Mouse (Mus musculus) neural tube, embryonic 13.5 days (tissue): Measurements from ENCODE around the gene Grin2a. TPM values are rescaled to one million over a fixed set of nuclear protein-coding genes. Genes with fewer than 3 reads are reported as not detected.
A peak's percentile ranks its signal among the peaks of the same experiment; 100 is the strongest.

Experiments
- ATAC-seq: fragments of 200-750 bp; cut with Nextera tagmentation; 2 replicates; pipeline ENCODE4 v1.8.0; 2017; ENCODE audit warnings: low read depth, mild to moderate bottlenecking, moderate TSS enrichment, moderate library complexity
- H3K27ac ChIP-seq: fragments of 300-500 bp; sonication (generic); replicated peaks from 2 replicates; pipeline ENCODE4 v1.5.1; 2015; ENCODE audit warnings: moderate library complexity, mild to moderate bottlenecking, inconsistent platforms
- H3K27me3 ChIP-seq: fragments of 300-500 bp; sonication (generic); 2 replicates; pipeline ENCODE4 v1.6.1; 2015; ENCODE audit warnings: mild to moderate bottlenecking, inconsistent platforms
- H3K36me3 ChIP-seq: fragments of 300-500 bp; sonication (generic); 2 replicates; pipeline ENCODE4 v1.6.1; 2015; ENCODE audit warnings: mild to moderate bottlenecking, inconsistent platforms
- H3K4me1 ChIP-seq: fragments of 300-500 bp; sonication (generic); replicated peaks from 2 replicates; pipeline ENCODE4 v1.6.1; 2015; ENCODE audit warnings: inconsistent platforms
- H3K4me2 ChIP-seq: fragments of 300-500 bp; sonication (generic); 2 replicates; pipeline ENCODE4 v1.6.1; 2015; ENCODE audit warnings: inconsistent platforms, mild to moderate bottlenecking, moderate library complexity
- H3K4me3 ChIP-seq: fragments of 300-500 bp; sonication (generic); 2 replicates; pipeline ENCODE4 v1.5.1; 2015; ENCODE audit warnings: mild to moderate bottlenecking, inconsistent platforms
- H3K9ac ChIP-seq: fragments of 300-500 bp; sonication (generic); 2 replicates; pipeline ENCODE4 v1.6.1; 2015; ENCODE audit warnings: moderate library complexity, mild to moderate bottlenecking, inconsistent platforms
- H3K9me3 ChIP-seq: fragments of 300-500 bp; sonication (generic); 2 replicates; pipeline ENCODE4 v1.6.1; 2016; ENCODE audit warnings: inconsistent platforms
- WGBS: fragments of 180-500 bp; shearing (Covaris S2); methylation state at CpG from one replicate; pipeline ENCODE4 v1.1.7; 2015; 5-methylcytosine and 5-hydroxymethylcytosine counted together
- polyA plus RNA-seq: library from polyadenylated mRNA; unstranded; fragments of >200 nt; fragmentation: Nextera tagmentation; extraction: Ambion mirVana; gene quantifications from 2 replicates; pipeline ENCODE4 v1.2.1, GENCODE M21; 2015

Gene Grin2a
- 5.0 and 5.2 TPM in 2 replicates for polyA plus RNA-seq

DNA sequence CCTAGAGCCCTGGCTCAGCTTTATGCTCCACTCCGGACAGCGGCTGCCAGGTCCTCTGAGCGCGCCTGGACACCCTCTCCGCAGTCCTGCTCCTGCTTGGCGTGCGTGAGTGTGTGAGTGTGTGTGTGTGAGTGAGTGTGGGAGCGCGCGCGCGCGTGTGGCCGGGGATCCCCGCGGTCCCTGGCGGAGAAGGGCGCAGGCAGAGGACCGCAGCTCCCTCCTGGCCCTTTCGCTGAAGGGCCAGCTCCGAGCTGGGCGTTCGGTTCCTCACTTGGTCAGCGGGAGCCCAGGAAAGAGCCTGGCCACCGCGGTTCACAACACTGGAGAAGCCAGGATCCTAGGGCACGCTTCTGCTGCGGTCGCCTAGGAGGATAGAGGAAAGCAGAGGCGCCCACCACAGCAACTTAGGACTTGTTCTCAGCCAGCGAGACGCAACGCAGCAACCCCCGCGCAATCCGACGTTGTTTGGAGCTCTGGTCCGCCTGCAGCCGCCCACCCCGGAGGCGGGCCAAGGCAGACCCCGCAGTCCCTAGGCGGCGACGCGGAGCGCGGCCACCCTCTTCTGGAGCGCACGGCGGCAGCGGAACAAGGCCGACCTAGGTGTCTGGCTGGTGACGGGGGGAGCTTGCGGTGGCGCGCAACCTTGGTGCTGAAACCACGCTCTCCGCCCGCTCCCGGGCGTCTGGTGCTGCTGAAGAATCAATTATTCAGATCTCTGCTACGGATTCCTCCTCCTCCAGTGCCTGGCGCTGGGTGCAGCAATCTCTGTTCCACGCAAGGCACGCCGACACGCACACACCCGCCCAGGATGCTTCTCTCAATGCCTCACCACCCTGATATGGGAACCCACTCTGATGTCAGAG lies at the start of gene Grin2a:
TSS of gene Grin2a (minus strand) at position 610 of the 863 bp plus-strand sequence.
- Histone ChIP-seq H3K4me3 (peak within 1 kb of the TSS; percentile 55), H3K9ac (peak within 1 kb of the TSS; percentile 74), H3K36me3 (no peaks in the 10 kb centered on the region), H3K4me1 (peaks cover 40% of the 10 kb centered on the region), H3K27ac (peak within 1 kb of the TSS; percentile 76), H3K4me2 (peak within 1 kb of the TSS; percentile 85), H3K9me3 (no peaks in the 10 kb centered on the region), H3K27me3 (peaks cover 66% of the 10 kb centered on the region)
- peak; percentile 51 for ATAC-seq
- 1% methylated on average over 69 of the region's 69 CpGs for WGBS

DNA sequence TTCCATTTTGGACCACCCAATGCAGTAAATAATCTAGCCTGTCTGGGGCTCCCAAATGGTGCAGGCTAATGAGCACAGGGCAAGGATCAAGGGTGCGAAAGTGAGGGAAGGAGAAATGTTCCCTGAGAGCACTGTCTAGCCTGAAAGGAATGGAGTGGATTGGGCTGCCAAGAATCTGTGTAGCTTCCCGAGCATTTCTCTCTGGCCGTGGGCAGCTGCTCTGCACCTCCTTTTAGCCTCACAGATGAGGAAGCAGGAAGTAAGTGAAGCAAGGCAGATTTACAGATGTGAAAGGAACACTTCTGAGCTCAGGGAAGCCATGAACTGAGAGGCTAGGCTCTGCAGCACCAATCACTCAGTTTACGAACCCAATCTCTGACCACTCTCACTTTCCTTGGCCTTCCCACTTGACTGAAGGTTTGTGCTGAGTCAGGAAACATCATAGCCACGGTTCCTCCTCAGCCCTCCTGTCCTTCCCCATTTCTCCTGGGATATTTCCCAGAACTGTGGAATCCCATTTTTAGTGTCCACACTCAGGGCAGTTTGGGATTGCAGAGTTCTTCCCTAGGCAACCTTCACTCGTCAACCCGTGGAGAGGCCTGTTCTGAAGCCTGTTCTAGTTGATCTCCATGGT lies 40.3 kb upstream of the Grin2a start:
- H3K9me3 ChIP-seq: no peaks in the 10 kb centered on the region
- H3K27me3 ChIP-seq: no peaks in the 10 kb centered on the region
- no peak overlapping the region for H3K9ac ChIP-seq
- H3K4me2 ChIP-seq: no peak overlapping the region
- H3K27ac ChIP-seq: no peak overlapping the region
- no peak overlapping the region for H3K4me3 ChIP-seq
- H3K4me1 ChIP-seq: no peaks in the 10 kb centered on the region
- ATAC-seq: no peak
- H3K36me3 ChIP-seq: no peaks in the 10 kb centered on the region
- 84% methylated on average over 7 of the region's 7 CpGs for WGBS

DNA sequence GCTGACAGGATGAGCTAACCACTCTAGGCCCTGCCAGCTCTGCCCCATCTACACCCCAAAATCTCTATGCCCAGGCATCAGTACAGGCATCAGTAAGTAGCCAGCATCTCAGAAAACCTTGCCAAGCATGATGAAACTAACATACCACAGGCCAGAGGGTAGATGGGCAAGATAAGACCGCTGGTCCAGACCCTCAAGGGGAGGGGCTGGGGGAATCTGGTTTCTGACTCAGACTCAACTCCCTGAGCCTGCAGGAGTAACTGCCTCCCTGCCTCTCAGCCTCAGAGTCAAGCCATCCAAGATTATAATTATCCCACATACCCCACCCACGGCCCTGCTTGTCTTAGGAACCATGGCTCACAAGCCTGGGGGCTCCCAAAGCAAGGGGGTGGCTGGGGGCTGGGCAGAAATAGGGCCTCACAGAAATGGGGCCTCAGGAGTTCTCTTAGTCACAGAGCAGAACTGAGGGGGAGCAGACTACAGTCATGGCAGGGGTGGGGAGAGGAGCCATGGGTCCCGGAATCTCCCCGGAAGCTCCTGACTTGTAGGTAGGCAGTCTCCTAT lies 38.1 kb upstream of the Grin2a start:
- Histone ChIP-seq H3K27ac (no peak overlapping the region), H3K4me3 (no peak overlapping the region), H3K9me3 (no peaks in the 10 kb centered on the region), H3K36me3 (no peaks in the 10 kb centered on the region), H3K4me1 (no peaks in the 10 kb centered on the region), H3K4me2 (no peak overlapping the region), H3K27me3 (no peaks in the 10 kb centered on the region), H3K9ac (no peak overlapping the region)
- WGBS: 82% methylated on average over 4 of the region's 4 CpGs
- ATAC-seq: no peak

DNA sequence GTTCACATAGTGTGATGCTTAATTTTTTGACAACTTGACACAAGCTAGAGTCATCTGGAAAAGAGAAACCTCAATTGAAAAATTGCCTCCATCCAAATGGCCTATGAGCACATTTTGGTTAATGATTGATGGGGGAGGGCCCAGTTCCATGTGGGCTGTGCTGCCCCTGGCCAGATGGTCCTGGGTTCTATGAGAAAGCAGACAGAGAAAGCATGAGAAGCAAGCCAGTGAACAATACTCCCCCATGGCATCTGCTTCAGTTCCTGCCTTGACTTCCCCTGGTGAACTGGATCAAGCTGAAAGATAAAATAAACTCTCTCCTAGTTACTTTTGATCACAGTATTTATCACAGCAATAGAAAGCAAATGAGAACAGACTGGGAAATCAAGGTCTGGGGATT lies 36.5 kb upstream of the Grin2a start:
- no peaks in the 10 kb centered on the region for H3K27me3 ChIP-seq
- no peak for ATAC-seq
- no peaks in the 10 kb centered on the region for H3K4me1 ChIP-seq
- H3K4me2 ChIP-seq: no peak overlapping the region
- H3K36me3 ChIP-seq: no peaks in the 10 kb centered on the region
- H3K9me3 ChIP-seq: no peaks in the 10 kb centered on the region
- H3K27ac ChIP-seq: no peak overlapping the region
- no peak overlapping the region for H3K4me3 ChIP-seq
- no peak overlapping the region for H3K9ac ChIP-seq

DNA sequence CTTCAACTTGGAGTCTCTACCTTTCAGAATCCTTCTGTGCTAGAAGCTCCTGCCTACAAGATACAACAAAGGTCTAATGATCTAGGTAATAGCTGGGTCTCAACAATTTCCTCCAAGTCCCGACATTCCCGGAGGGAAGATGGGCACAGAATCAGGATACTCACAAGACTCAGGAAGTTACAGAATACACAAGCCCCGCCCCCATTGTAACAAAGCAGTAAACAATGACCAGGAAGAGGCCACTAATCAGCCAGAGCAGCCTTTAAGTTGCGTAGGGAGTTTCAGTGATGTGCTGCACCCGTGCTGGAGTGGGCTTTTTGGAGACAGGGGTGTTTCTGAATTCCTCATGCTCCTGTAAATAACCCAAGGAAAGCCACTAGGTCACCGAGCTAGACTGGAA lies 31.4 kb upstream of the Grin2a start:
- 0 out of 2 replicates have a peak, but pooled peaks cover 6% of the 10 kb centered on the region for H3K4me1 ChIP-seq
- H3K4me3 ChIP-seq: no peak overlapping the region
- H3K27ac ChIP-seq: no peak overlapping the region
- no peaks in the 10 kb centered on the region for H3K27me3 ChIP-seq
- ATAC-seq: no peak
- H3K9me3 ChIP-seq: no peaks in the 10 kb centered on the region
- 76% methylated on average over 6 of the region's 6 CpGs for WGBS
- no peaks in the 10 kb centered on the region for H3K36me3 ChIP-seq
- no peak overlapping the region for H3K4me2 ChIP-seq
- H3K9ac ChIP-seq: no peak overlapping the region

DNA sequence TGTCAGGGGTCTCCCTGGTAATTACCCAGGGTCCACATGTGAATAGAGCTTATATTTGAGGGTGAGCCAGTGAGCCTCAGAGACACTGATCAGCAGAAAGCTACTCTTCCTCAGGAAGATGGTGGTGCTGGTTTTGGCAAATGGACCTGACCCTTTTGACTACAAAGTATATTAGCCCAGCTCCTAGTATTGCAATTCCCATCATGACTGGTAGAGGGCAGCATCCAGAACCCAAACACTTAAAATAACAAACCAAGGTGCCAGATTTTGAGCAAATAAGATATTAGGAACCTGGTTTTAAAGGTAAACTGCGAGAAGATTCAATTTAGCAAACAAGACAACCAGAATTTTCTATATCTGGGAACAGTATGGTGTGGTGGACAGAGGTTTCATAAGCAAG lies 14.4 kb upstream of the Grin2a start:
- H3K27me3 ChIP-seq: no peaks in the 10 kb centered on the region
- no peak overlapping the region for H3K27ac ChIP-seq
- no peaks in the 10 kb centered on the region for H3K36me3 ChIP-seq
- no peak overlapping the region for H3K4me3 ChIP-seq
- H3K4me1 ChIP-seq: no peaks in the 10 kb centered on the region
- no peak overlapping the region for H3K4me2 ChIP-seq
- ATAC-seq: no peak
- no peak overlapping the region for H3K9ac ChIP-seq
- WGBS: 57% methylated on average over 1 of the region's 1 CpGs
- peaks cover 5% of the 10 kb centered on the region; the same call in 1 of the 2 replicates for H3K9me3 ChIP-seq

DNA sequence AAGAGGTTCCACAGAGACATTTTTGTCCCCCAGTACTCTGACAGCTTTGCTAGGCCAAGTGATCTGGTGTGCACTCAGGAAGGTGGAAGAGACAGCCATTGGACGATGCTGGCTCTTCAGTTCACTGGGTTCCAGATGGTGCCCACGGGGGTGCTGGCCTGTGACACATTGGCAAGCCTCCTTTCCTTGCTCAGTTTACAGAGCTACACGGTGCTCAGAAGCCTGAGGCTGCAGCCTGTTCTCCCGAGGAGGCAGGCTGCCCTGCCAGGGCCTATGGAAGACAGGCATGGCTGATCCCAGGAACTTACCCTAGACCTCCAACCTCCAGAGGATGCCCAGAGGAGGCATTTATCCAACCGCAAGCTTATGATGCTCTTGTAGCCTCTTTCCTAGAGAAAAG lies 10.2 kb upstream of the Grin2a start:
- ATAC-seq: no peak
- H3K9ac ChIP-seq: no peak overlapping the region
- H3K36me3 ChIP-seq: no peaks in the 10 kb centered on the region
- H3K4me3 ChIP-seq: no peak overlapping the region
- no peaks in the 10 kb centered on the region for H3K4me1 ChIP-seq
- no peak overlapping the region for H3K27ac ChIP-seq
- H3K27me3 ChIP-seq: no peaks in the 10 kb centered on the region
- no peaks in the 10 kb centered on the region for H3K9me3 ChIP-seq
- no peak overlapping the region for H3K4me2 ChIP-seq
- WGBS: 75% methylated on average over 5 of the region's 5 CpGs

DNA sequence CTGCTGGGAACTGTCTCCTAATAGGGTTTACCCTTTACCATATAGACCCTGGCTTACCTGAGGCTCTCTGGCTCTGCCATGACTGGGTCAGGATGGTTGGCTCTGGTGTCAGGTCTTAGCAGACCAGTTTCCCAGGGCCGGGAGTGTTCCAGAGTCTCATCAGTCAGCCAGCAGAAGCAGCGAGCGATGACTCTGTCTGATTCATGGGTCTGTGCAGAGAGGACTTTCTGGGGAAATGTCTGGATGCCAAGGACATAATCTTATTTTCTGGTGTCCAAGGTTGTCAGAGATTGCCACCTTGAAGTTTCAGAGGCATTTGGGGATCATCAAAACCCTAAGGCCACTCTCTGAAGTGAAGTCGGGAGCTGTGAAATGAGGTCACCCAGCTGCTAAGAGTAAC lies 8.7 kb upstream of the Grin2a start:
- no peak for ATAC-seq
- H3K27me3 ChIP-seq: no peaks in the 10 kb centered on the region
- no peaks in the 10 kb centered on the region for H3K9me3 ChIP-seq
- no peak overlapping the region for H3K9ac ChIP-seq
- H3K36me3 ChIP-seq: no peaks in the 10 kb centered on the region
- 89% methylated on average over 4 of the region's 4 CpGs for WGBS
- no peaks in the 10 kb centered on the region for H3K4me1 ChIP-seq
- H3K4me3 ChIP-seq: no peak overlapping the region
- no peak overlapping the region for H3K27ac ChIP-seq
- H3K4me2 ChIP-seq: no peak overlapping the region

DNA sequence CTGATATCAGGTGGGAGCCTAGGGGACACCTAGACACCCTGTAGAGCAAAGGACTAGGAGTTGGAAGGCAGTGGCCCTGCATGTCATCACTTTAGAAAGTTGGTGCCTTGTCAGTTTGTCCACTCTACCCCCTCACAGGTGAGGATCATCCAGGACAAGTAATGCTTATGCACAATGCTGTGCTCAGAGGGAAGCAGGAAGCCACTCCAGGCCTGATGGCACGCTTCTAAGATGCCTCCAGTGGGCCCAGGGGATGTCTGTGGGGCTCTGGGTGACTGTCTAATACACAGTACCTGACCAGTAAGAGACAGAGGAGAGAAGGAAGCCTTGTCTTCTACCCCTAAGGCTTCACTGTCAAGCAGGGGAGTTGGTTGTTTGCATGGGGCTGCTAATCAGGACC lies 7.6 kb upstream of the Grin2a start:
- no peaks in the 10 kb centered on the region for H3K9me3 ChIP-seq
- WGBS: 56% methylated on average over 1 of the region's 1 CpGs
- H3K9ac ChIP-seq: no peak overlapping the region
- no peak for ATAC-seq
- H3K4me2 ChIP-seq: no peak overlapping the region
- H3K27me3 ChIP-seq: no peaks in the 10 kb centered on the region
- H3K4me1 ChIP-seq: no peaks in the 10 kb centered on the region
- H3K4me3 ChIP-seq: no peak overlapping the region
- H3K27ac ChIP-seq: no peak overlapping the region
- H3K36me3 ChIP-seq: no peaks in the 10 kb centered on the region

DNA sequence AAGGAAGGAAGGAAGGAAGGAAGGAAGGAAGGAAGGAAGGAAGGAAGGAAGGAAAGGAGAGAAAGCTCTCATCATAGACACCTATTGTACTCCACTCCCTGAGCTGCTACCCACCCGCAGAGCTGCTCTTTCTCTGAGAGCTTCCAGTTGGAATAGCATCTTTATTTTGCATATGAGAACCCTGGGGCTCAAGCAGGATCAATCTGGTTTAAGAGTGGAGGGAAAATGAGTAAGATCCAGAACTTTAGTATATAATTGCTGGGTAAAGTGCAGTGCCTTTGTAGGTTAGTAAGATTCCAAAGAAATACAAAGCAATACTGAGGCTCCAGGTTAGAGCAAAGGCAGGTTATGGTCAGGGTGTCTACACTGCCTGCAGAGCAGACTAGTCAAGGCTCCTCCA lies 6.2 kb upstream of the Grin2a start:
- H3K4me1 ChIP-seq: no peaks in the 10 kb centered on the region
- peaks cover 7% of the 10 kb centered on the region for H3K27me3 ChIP-seq
- H3K27ac ChIP-seq: no peak overlapping the region
- H3K9me3 ChIP-seq: no peaks in the 10 kb centered on the region
- no peak for ATAC-seq
- H3K36me3 ChIP-seq: no peaks in the 10 kb centered on the region
- 22% methylated on average over 1 of the region's 1 CpGs for WGBS
- no peak overlapping the region for H3K4me2 ChIP-seq
- no peak overlapping the region for H3K9ac ChIP-seq
- no peak overlapping the region for H3K4me3 ChIP-seq

DNA sequence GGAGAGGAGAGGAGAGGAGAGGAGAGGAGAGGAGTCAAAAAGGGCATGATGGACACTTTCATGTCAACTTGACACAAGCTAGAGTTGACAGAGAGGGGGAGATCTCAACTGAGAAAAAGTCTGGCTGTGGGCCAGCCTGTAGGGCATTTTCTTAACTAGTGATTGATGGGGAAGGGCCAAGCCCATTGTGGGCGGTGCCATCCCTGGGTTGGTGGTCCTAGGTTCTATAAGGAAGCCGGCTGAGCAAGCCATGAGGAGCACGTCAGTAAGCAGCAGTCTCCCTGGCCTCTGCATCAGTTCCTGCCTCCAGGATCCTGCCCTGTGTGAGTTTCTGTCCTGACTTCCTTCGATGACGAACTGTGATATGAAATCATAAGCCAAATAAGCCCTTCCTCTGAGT lies 4.6 kb upstream of the Grin2a start:
- peaks cover 8% of the 10 kb centered on the region for H3K4me1 ChIP-seq
- no peak overlapping the region for H3K4me3 ChIP-seq
- no peak overlapping the region for H3K9ac ChIP-seq
- WGBS: 64% methylated on average over 5 of the region's 5 CpGs
- H3K4me2 ChIP-seq: no peak overlapping the region
- H3K9me3 ChIP-seq: no peaks in the 10 kb centered on the region
- no peak overlapping the region for H3K27ac ChIP-seq
- no peaks in the 10 kb centered on the region for H3K36me3 ChIP-seq
- peaks cover 23% of the 10 kb centered on the region for H3K27me3 ChIP-seq
- ATAC-seq: no peak

DNA sequence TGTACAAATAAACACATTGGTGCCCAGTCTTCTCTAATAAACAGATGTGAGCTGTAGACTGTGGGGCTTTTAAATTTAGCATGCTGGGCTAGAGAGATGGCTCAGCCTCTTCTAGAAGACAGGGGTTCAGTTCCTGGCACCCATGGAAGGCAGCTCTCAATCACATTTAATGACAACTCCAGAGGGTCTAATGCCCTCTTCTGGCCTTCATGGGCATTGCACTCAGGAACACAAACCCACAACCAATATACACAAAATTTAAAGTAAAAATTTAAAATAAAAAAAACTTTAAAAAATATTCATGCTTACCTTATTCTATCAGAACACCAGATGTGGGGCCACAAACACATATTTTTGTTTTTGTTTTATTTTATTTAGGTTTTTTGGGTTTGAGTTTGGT lies 2.6 kb upstream of the Grin2a start:
- Histone ChIP-seq H3K4me3 (no peak overlapping the region), H3K27ac (no peak overlapping the region), H3K4me1 (peaks cover 28% of the 10 kb centered on the region), H3K27me3 (peaks cover 41% of the 10 kb centered on the region), H3K9me3 (no peaks in the 10 kb centered on the region), H3K4me2 (no peak overlapping the region), H3K9ac (no peak overlapping the region), H3K36me3 (no peaks in the 10 kb centered on the region)
- no peak for ATAC-seq
